Comparison of ENCODE assay signal across 10 mouse cellular contexts in genomic region chr4:35005068-35005769, GRCm38 (mm10).
DNase-seq lines count a peak whose midpoint lies in the region; ATAC-seq and TF ChIP-seq lines count a peak whose summit lies in the region.
"Had no signal": no experiment of that assay in that cellular context is flagged by ENCODE, and none has a peak within 500 bp of the region (broad histone marks: within the 10 kb centered on the region; RNA-seq: fewer than 3 reads in every experiment).

No protein-coding gene starts in this region.

- DNase-seq in adrenal gland, adult (ENCODE audit: inconsistent age in 2 of 2, low spot score in 1 of 2) = peak; percentile 56 to 86
- no peak for DNase-seq in adrenal gland, postnatal 25 days
- DNase-seq in limb, embryonic 11.5 days (ENCODE audit: low spot score) = no peak
- no peak for DNase-seq in limb, embryonic 10.5 days (ENCODE audit: low spot score)
- peak; percentile 56 for DNase-seq in adrenal gland, postnatal 10 days
- DNase-seq in cerebellum, adult 2 months = no peak
- DNase-seq: cerebellum, adult 9-10 months had no signal

- no peak overlapping the region for H3K4me3 ChIP-seq in limb, embryonic 11.5 days (ENCODE audit: low read depth, low read length)
- H3K4me3 ChIP-seq in limb, embryonic 10.5 days = no peak overlapping the region
- H3K4me3 ChIP-seq in limb, embryonic 13.5 days = no peak overlapping the region
- H3K4me3 ChIP-seq in cerebellum, adult 2 months (replicated peaks; ENCODE audit: insufficient read depth, low read depth, low read length) = no peak overlapping the region
- no peak overlapping the region for H3K4me3 ChIP-seq in hindbrain, embryonic 12.5 days

- no peak overlapping the region for H3K27ac ChIP-seq in limb, embryonic 11.5 days (replicated peaks; ENCODE audit: low read depth, low read length)
- no peak overlapping the region for H3K27ac ChIP-seq in limb, embryonic 10.5 days
- H3K27ac ChIP-seq in limb, embryonic 13.5 days = no peak overlapping the region; the same call in 1 of the 2 replicates
- no peak overlapping the region for H3K27ac ChIP-seq in cerebellum, adult 2 months (ENCODE audit: insufficient read depth, low read length)
- H3K27ac ChIP-seq in hindbrain, embryonic 12.5 days = no peak overlapping the region

- ATAC-seq in limb, embryonic 11.5 days (ENCODE audit: insufficient number of reproducible peaks, low FRiP score, low TSS enrichment, low read depth) = 0 out of 2 replicates have a peak, but pooled peaks have one; percentile 57
- peak; percentile 58 for ATAC-seq in limb, embryonic 13.5 days (ENCODE audit: low FRiP score, low read depth)
- no peak for ATAC-seq in hindbrain, embryonic 12.5 days (ENCODE audit: low FRiP score)

- TF ChIP-seq POLR2A in cerebellum, adult 2 months (IDR thresholded peaks at IDR 0.05; ENCODE audit: borderline replicate concordance, insufficient read depth, low read length) = no peak

- no peak for TF ChIP-seq CTCF in cerebellum, adult 2 months (IDR thresholded peaks at IDR 0.05; ENCODE audit: borderline replicate concordance, insufficient read depth, low read depth, low read length)

- 84% methylated on average over 5 of the region's 5 CpGs for WGBS in limb, embryonic 11.5 days
- WGBS in limb, embryonic 10.5 days = 89% methylated on average over 5 of the region's 5 CpGs
- 54% methylated on average over 5 of the region's 5 CpGs for WGBS in limb, embryonic 13.5 days
- 78% methylated on average over 5 of the region's 5 CpGs for WGBS in cerebellum, adult 2 months
- 89% methylated on average over 5 of the region's 5 CpGs for WGBS in hindbrain, embryonic 12.5 days

- 0 out of 2 replicates have a peak, but pooled peaks cover 3% of the 10 kb centered on the region for H3K27me3 ChIP-seq in limb, embryonic 11.5 days (ENCODE audit: control insufficient read depth, insufficient read depth, low read length)
- H3K27me3 ChIP-seq in limb, embryonic 10.5 days (ENCODE audit: low read depth, poor library complexity, severe bottlenecking) = peaks cover 5% of the 10 kb centered on the region; the same call in 1 of the 2 replicates
- H3K27me3 ChIP-seq in limb, embryonic 13.5 days = no peaks in the 10 kb centered on the region
- no peaks in the 10 kb centered on the region for H3K27me3 ChIP-seq in cerebellum, adult 2 months (ENCODE audit: control insufficient read depth, insufficient read depth, low read length)
- no peaks in the 10 kb centered on the region for H3K27me3 ChIP-seq in hindbrain, embryonic 12.5 days

- H3K9ac ChIP-seq in limb, embryonic 11.5 days (ENCODE audit: low read length) = no peak overlapping the region
- H3K9ac ChIP-seq in limb, embryonic 13.5 days = no peak overlapping the region
- H3K9ac ChIP-seq in hindbrain, embryonic 12.5 days = no peak overlapping the region

- H3K4me1 ChIP-seq in limb, embryonic 11.5 days (ENCODE audit: control insufficient read depth, insufficient read depth, low read length) = peaks cover 12% of the 10 kb centered on the region
- H3K4me1 ChIP-seq in limb, embryonic 10.5 days = peaks cover 28% of the 10 kb centered on the region
- peaks cover 35% of the 10 kb centered on the region for H3K4me1 ChIP-seq in limb, embryonic 13.5 days
- no peaks in the 10 kb centered on the region for H3K4me1 ChIP-seq in cerebellum, adult 2 months (ENCODE audit: control insufficient read depth, insufficient read depth, low read length)
- peaks cover 16% of the 10 kb centered on the region for H3K4me1 ChIP-seq in hindbrain, embryonic 12.5 days

- H3K4me2 ChIP-seq in limb, embryonic 11.5 days (ENCODE audit: low read depth, severe bottlenecking) = no peak overlapping the region
- H3K4me2 ChIP-seq in limb, embryonic 13.5 days (replicated peaks) = no peak overlapping the region
- no peak overlapping the region for H3K4me2 ChIP-seq in hindbrain, embryonic 12.5 days (replicated peaks)

- no peaks in the 10 kb centered on the region for H3K9me3 ChIP-seq in limb, embryonic 11.5 days (ENCODE audit: control insufficient read depth, low read length)
- H3K9me3 ChIP-seq in limb, embryonic 10.5 days (replicated peaks) = no peaks in the 10 kb centered on the region
- H3K9me3 ChIP-seq in limb, embryonic 13.5 days = no peaks in the 10 kb centered on the region
- no peaks in the 10 kb centered on the region for H3K9me3 ChIP-seq in hindbrain, embryonic 12.5 days (replicated peaks)
- H3K9me3 ChIP-seq: G1E had no signal

- H3K36me3 ChIP-seq in limb, embryonic 11.5 days (ENCODE audit: control insufficient read depth, insufficient read depth, low read length) = no peaks in the 10 kb centered on the region
- no peaks in the 10 kb centered on the region for H3K36me3 ChIP-seq in limb, embryonic 10.5 days
- H3K36me3 ChIP-seq in limb, embryonic 13.5 days = no peaks in the 10 kb centered on the region
- no peaks in the 10 kb centered on the region for H3K36me3 ChIP-seq in hindbrain, embryonic 12.5 days
- H3K36me3 ChIP-seq: G1E had no signal

Comparison
In these comparisons a context has a peak if more than half of its experiments do, and no peak if none do; other contexts are left out.
1. DNase-seq: peak in adrenal gland, adult (2 of 2) and adrenal gland, postnatal 10 days (single experiment); none in adrenal gland, postnatal 25 days (single experiment), limb, embryonic 11.5 days (single experiment), limb, embryonic 10.5 days (single experiment) and cerebellum, adult 2 months (0 of 2).